Mouse (Mus musculus) thymus, adult 2 months (tissue): Measurements from ENCODE around the gene Pih1d1.

Experiments used
- CTCF ChIP-seq: fragments of 200-500 bp; IDR thresholded peaks from 2 replicates; pipeline ENCODE4 v1.5.1; 2012; ENCODE audit warnings: mild to moderate bottlenecking, control low read depth, low read length, moderate library complexity, borderline replicate concordance; ENCODE audit not compliant: control insufficient read depth, poor library complexity, insufficient read depth; ENCODE audit errors: extremely low read depth
- POLR2A ChIP-seq: fragments of 200-500 bp; IDR thresholded peaks from 2 replicates; pipeline ENCODE4 v1.6.1; 2012; ENCODE audit warnings: mild to moderate bottlenecking, low read length, control low read depth, moderate library complexity; ENCODE audit not compliant: control insufficient read depth, poor library complexity, insufficient read depth; ENCODE audit errors: extremely low read depth

GRCm38 (mm10) chr7:45148534-45149098 is 5.5 kb upstream of the Pih1d1 start:
- TF ChIP-seq CTCF (no peak), POLR2A (no peak)
